ENCODE assay signal across 9 mouse cellular contexts in genomic region chr7:131432244-131432643, GRCm38 (mm10). TPM values are rescaled to one million over a fixed set of nuclear protein-coding genes. Genes with fewer than 3 reads are reported as not detected.
DNase-seq lines count a peak whose midpoint lies in the region; ATAC-seq and TF ChIP-seq lines count a peak whose summit lies in the region.
"Had no signal": no experiment of that assay in that cellular context is flagged by ENCODE, and none has a peak within 500 bp of the region (broad histone marks: within the 10 kb centered on the region; RNA-seq: fewer than 3 reads in every experiment).

No protein-coding gene starts in this region.

- H3K4me3 ChIP-seq in neural tube, embryonic 15.5 days (replicated peaks) = no peak overlapping the region
- H3K4me3 ChIP-seq in lung, postnatal 0 days (ENCODE audit: low read depth, low read length) = no peak overlapping the region
- no peak overlapping the region for H3K4me3 ChIP-seq in thymus, adult 2 months (ENCODE audit: control insufficient read depth, insufficient read depth, low read length)
- H3K4me3 ChIP-seq: megakaryocyte, embryonic 14.5 days had no signal

- DNase-seq in cerebellum, adult 9-11 months = peak; percentile 7
- DNase-seq in cerebellum, adult 11-12 months = no peak
- peak; percentile 35 for DNase-seq in neural tube, embryonic 10.5 days (ENCODE audit: extremely low spot score, low spot score)
- peak; percentile 43 to 72 for DNase-seq in frontal cortex, postnatal 36 days (ENCODE audit: low spot score in 2 of 2)
- peak; percentile 49 for DNase-seq in lung, postnatal 0 days (ENCODE audit: low spot score)
- no peak for DNase-seq in urinary bladder, postnatal 14 days (ENCODE audit: low spot score)
- no peak for DNase-seq in thymus, adult 2 months

- no peak overlapping the region for H3K4me2 ChIP-seq in neural tube, embryonic 15.5 days
- H3K4me2 ChIP-seq in lung, postnatal 0 days (replicated peaks; ENCODE audit: low read depth, low read length) = no peak overlapping the region

- H3K27me3 ChIP-seq in neural tube, embryonic 15.5 days (replicated peaks) = no peaks in the 10 kb centered on the region
- no peaks in the 10 kb centered on the region for H3K27me3 ChIP-seq in lung, postnatal 0 days (replicated peaks; ENCODE audit: insufficient read depth, low read length)
- H3K27me3 ChIP-seq in thymus, adult 2 months (ENCODE audit: control insufficient read depth, insufficient read depth, low read length) = no peaks in the 10 kb centered on the region
- H3K27me3 ChIP-seq: megakaryocyte, embryonic 14.5 days had no signal

- no peaks in the 10 kb centered on the region for H3K4me1 ChIP-seq in neural tube, embryonic 15.5 days
- H3K4me1 ChIP-seq in lung, postnatal 0 days (ENCODE audit: insufficient read depth, low read depth, low read length) = no peaks in the 10 kb centered on the region
- H3K4me1 ChIP-seq in thymus, adult 2 months (replicated peaks; ENCODE audit: control insufficient read depth, insufficient read depth, low read length) = no peaks in the 10 kb centered on the region

- H3K9me3 ChIP-seq in neural tube, embryonic 15.5 days (replicated peaks) = no peaks in the 10 kb centered on the region
- no peaks in the 10 kb centered on the region for H3K9me3 ChIP-seq in lung, postnatal 0 days (ENCODE audit: low read length)

- H3K27ac ChIP-seq in neural tube, embryonic 15.5 days (replicated peaks) = no peak overlapping the region
- H3K27ac ChIP-seq in lung, postnatal 0 days (ENCODE audit: low read length) = no peak overlapping the region
- no peak overlapping the region for H3K27ac ChIP-seq in thymus, adult 2 months (ENCODE audit: control insufficient read depth, insufficient read depth, low read length)

- peak; percentile 57 for TF ChIP-seq CTCF in lung, postnatal 0 days (IDR thresholded peaks at IDR 0.05)
- no peak for TF ChIP-seq CTCF in thymus, adult 2 months (IDR thresholded peaks at IDR 0.05; ENCODE audit: borderline replicate concordance, control insufficient read depth, extremely low read depth, insufficient read depth, low read length, poor library complexity)

- no peak for TF ChIP-seq POLR2A in thymus, adult 2 months (IDR thresholded peaks at IDR 0.05; ENCODE audit: control insufficient read depth, extremely low read depth, insufficient read depth, low read length, poor library complexity)

- no peak for TF ChIP-seq EP300 in lung, postnatal 0 days (IDR thresholded peaks at IDR 0.05)

- WGBS in neural tube, embryonic 15.5 days = 23% methylated on average over 1 of the region's 1 CpGs
- WGBS in lung, postnatal 0 days = 13% methylated on average over 1 of the region's 1 CpGs
- 54% methylated on average over 1 of the region's 1 CpGs for WGBS in thymus, adult 2 months

- H3K9ac ChIP-seq in neural tube, embryonic 15.5 days (replicated peaks) = no peak overlapping the region
- H3K9ac ChIP-seq in lung, postnatal 0 days (replicated peaks; ENCODE audit: low read depth) = no peak overlapping the region

- peaks cover 34% of the 10 kb centered on the region for H3K36me3 ChIP-seq in neural tube, embryonic 15.5 days
- peaks cover 18% of the 10 kb centered on the region; the same call in 1 of the 2 replicates for H3K36me3 ChIP-seq in lung, postnatal 0 days (ENCODE audit: insufficient read depth, low read length)
- no peaks in the 10 kb centered on the region for H3K36me3 ChIP-seq in thymus, adult 2 months (ENCODE audit: control insufficient read depth, insufficient read depth, low read length)

- ATAC-seq in neural tube, embryonic 15.5 days (ENCODE audit: low FRiP score) = no peak
- no peak for ATAC-seq in lung, postnatal 0 days

RNA-seq across cellular contexts. Expression of gene Acadsb, which starts 21.8 kb away (rescaled TPM):
- polyA plus RNA-seq in neural tube, embryonic 15.5 days (2015; fragmentation: Nextera tagmentation; extraction: Ambion mirVana) = 78.9 and 82.9 TPM in 2 replicates
- polyA plus RNA-seq in lung, postnatal 0 days (2015; fragmentation: Nextera tagmentation; extraction: Ambion mirVana) = 99.4 and 129 TPM in 2 replicates
- polyA plus RNA-seq in thymus, adult 2 months (2012; rRNA removed) = 3.6 and 4.7 TPM in 2 replicates

RNA-seq across cellular contexts. Expression of gene Ikzf5, which starts 21.9 kb away (rescaled TPM):
- polyA plus RNA-seq in neural tube, embryonic 15.5 days (2015; fragmentation: Nextera tagmentation; extraction: Ambion mirVana) = 9.9 and 10.5 TPM in 2 replicates
- 9.0 and 10.3 TPM in 2 replicates for polyA plus RNA-seq in lung, postnatal 0 days (2015; fragmentation: Nextera tagmentation; extraction: Ambion mirVana)
- 25.2 and 25.7 TPM in 2 replicates for polyA plus RNA-seq in thymus, adult 2 months (2012; rRNA removed)

Comparison
In these comparisons a context has a peak if more than half of its experiments do, and no peak if none do; other contexts are left out.
1. DNase-seq: peak in cerebellum, adult 9-11 months (single experiment), neural tube, embryonic 10.5 days (single experiment), frontal cortex, postnatal 36 days (2 of 2) and lung, postnatal 0 days (single experiment); none in cerebellum, adult 11-12 months (single experiment), urinary bladder, postnatal 14 days (single experiment) and thymus, adult 2 months (single experiment).
2. RNA of gene Acadsb, which starts 21.8 kb away (polyA plus RNA-seq): 99.4 to 129 TPM in lung, postnatal 0 days and 78.9 to 82.9 TPM in neural tube, embryonic 15.5 days; 3.6 to 4.7 TPM in thymus, adult 2 months; every median in the first group is over 10 times any median in the second.